10 mouse cellular contexts compared by ENCODE assay signal in genomic region chr7:140188391-140189328, GRCm38 (mm10). TPM values are rescaled to one million over a fixed set of nuclear protein-coding genes. Genes with fewer than 3 reads are reported as not detected.
DNase-seq lines count a peak whose midpoint lies in the region; ATAC-seq and TF ChIP-seq lines count a peak whose summit lies in the region.
"Had no signal": no experiment of that assay in that cellular context is flagged by ENCODE, and none has a peak within 500 bp of the region (broad histone marks: within the 10 kb centered on the region; RNA-seq: fewer than 3 reads in every experiment).

No protein-coding gene starts in this region.

- H3K36me3 ChIP-seq in midbrain, postnatal 0 days (ENCODE audit: insufficient read depth, low read length) = no peaks in the 10 kb centered on the region
- no peaks in the 10 kb centered on the region for H3K36me3 ChIP-seq in midbrain, embryonic 16.5 days (ENCODE audit: control insufficient read depth, insufficient read depth, low read length)
- no peaks in the 10 kb centered on the region for H3K36me3 ChIP-seq in stomach, postnatal 0 days (ENCODE audit: control insufficient read depth, insufficient read depth, low read length)
- H3K36me3 ChIP-seq: midbrain, embryonic 12.5 days had no signal

- H3K4me3 ChIP-seq in gastrocnemius, adult 2 months = no peak overlapping the region
- H3K4me3 ChIP-seq in midbrain, postnatal 0 days (ENCODE audit: low read depth, low read length) = no peak overlapping the region
- H3K4me3 ChIP-seq in midbrain, embryonic 16.5 days (ENCODE audit: low read depth, low read length) = no peak overlapping the region
- H3K4me3 ChIP-seq in stomach, postnatal 0 days (ENCODE audit: low read depth, low read length) = no peak overlapping the region
- H3K4me3 ChIP-seq: midbrain, embryonic 12.5 days had no signal

- no peaks in the 10 kb centered on the region for H3K9me3 ChIP-seq in midbrain, postnatal 0 days (ENCODE audit: low read length)
- H3K9me3 ChIP-seq in midbrain, embryonic 16.5 days (replicated peaks; ENCODE audit: control insufficient read depth, low read length, poor library complexity, severe bottlenecking) = no peaks in the 10 kb centered on the region
- H3K9me3 ChIP-seq in stomach, postnatal 0 days (ENCODE audit: control insufficient read depth, low read length) = no peaks in the 10 kb centered on the region
- H3K9me3 ChIP-seq: midbrain, embryonic 12.5 days had no signal

- no peak for TF ChIP-seq EP300 in stomach, postnatal 0 days (optimal IDR thresholded peaks at IDR 0.05)

- intact Hi-C loops in gastrocnemius, adult 2 months (cut with DNase I) = no loop called here
- intact Hi-C loops in heart, postnatal 25 days (cut with DNase I) = no loop called here

- peak; percentile 45; the same call in 1 of the 2 replicates for TF ChIP-seq CTCF in gastrocnemius, adult 2 months (IDR thresholded peaks at IDR 0.05)
- TF ChIP-seq CTCF in midbrain, postnatal 0 days (IDR thresholded peaks at IDR 0.05) = peak; percentile 62
- TF ChIP-seq CTCF in stomach, postnatal 0 days (IDR thresholded peaks at IDR 0.05; ENCODE audit: low read depth) = peak; percentile 63

- DNase-seq in gastrocnemius, adult 2 months = no peak
- DNase-seq in gastrocnemius, postnatal 4 days (ENCODE audit: low spot score in 2 of 2) = no peak
- peak; percentile 49 for DNase-seq in midbrain, postnatal 0 days (ENCODE audit: low spot score)
- DNase-seq in forelimb bud, embryonic 11.5 days (ENCODE audit: low read depth, low spot score) = peak; percentile 29
- DNase-seq in stomach, postnatal 0 days (ENCODE audit: low spot score) = no peak
- DNase-seq in heart, postnatal 25 days (ENCODE audit: low spot score) = no peak
- DNase-seq in spleen, adult 18-20 months = no peak
- DNase-seq: kidney, postnatal 14 days had no signal

- no peak for ATAC-seq in midbrain, postnatal 0 days (ENCODE audit: low FRiP score)
- ATAC-seq in midbrain, embryonic 16.5 days = no peak
- ATAC-seq in stomach, postnatal 0 days (ENCODE audit: low FRiP score, low TSS enrichment) = no peak

- no peaks in the 10 kb centered on the region for H3K4me1 ChIP-seq in midbrain, postnatal 0 days (ENCODE audit: insufficient read depth, low read length)
- H3K4me1 ChIP-seq in midbrain, embryonic 16.5 days (ENCODE audit: control insufficient read depth, insufficient read depth, low read length) = no peaks in the 10 kb centered on the region
- no peaks in the 10 kb centered on the region for H3K4me1 ChIP-seq in stomach, postnatal 0 days (replicated peaks; ENCODE audit: control insufficient read depth, insufficient read depth)
- H3K4me1 ChIP-seq: midbrain, embryonic 12.5 days had no signal

- WGBS in midbrain, postnatal 0 days = 64% methylated on average over 4 of the region's 4 CpGs
- 61% methylated on average over 4 of the region's 4 CpGs for WGBS in midbrain, embryonic 16.5 days
- 59% methylated on average over 4 of the region's 4 CpGs for whole genome bisulfite sequencing in stomach, postnatal 0 days

- no peaks in the 10 kb centered on the region for H3K27me3 ChIP-seq in midbrain, postnatal 0 days (ENCODE audit: insufficient read depth, low read length)
- no peaks in the 10 kb centered on the region for H3K27me3 ChIP-seq in midbrain, embryonic 16.5 days (ENCODE audit: control insufficient read depth, insufficient read depth, low read depth, low read length)
- H3K27me3 ChIP-seq in stomach, postnatal 0 days (ENCODE audit: control insufficient read depth, insufficient read depth, low read length) = no peaks in the 10 kb centered on the region
- H3K27me3 ChIP-seq: midbrain, embryonic 12.5 days had no signal

- H3K4me2 ChIP-seq in midbrain, postnatal 0 days (ENCODE audit: low read depth, low read length, poor library complexity, severe bottlenecking) = no peak overlapping the region
- H3K4me2 ChIP-seq in midbrain, embryonic 16.5 days (ENCODE audit: low read length) = no peak overlapping the region
- no peak overlapping the region for H3K4me2 ChIP-seq in stomach, postnatal 0 days (replicated peaks; ENCODE audit: low read depth)
- H3K4me2 ChIP-seq: midbrain, embryonic 12.5 days had no signal

- H3K27ac ChIP-seq in gastrocnemius, adult 2 months = no peak overlapping the region
- no peak overlapping the region for H3K27ac ChIP-seq in midbrain, postnatal 0 days (ENCODE audit: low read depth, low read length)
- H3K27ac ChIP-seq in midbrain, embryonic 16.5 days (ENCODE audit: low read length) = no peak overlapping the region
- H3K27ac ChIP-seq in stomach, postnatal 0 days (replicated peaks) = no peak overlapping the region
- H3K27ac ChIP-seq: midbrain, embryonic 12.5 days had no signal

- H3K9ac ChIP-seq in midbrain, postnatal 0 days (replicated peaks; ENCODE audit: low read length, poor library complexity, severe bottlenecking) = no peak overlapping the region
- H3K9ac ChIP-seq in midbrain, embryonic 16.5 days (ENCODE audit: low read depth, low read length) = no peak overlapping the region
- H3K9ac ChIP-seq in stomach, postnatal 0 days (ENCODE audit: low read length) = no peak overlapping the region
- H3K9ac ChIP-seq: midbrain, embryonic 12.5 days had no signal

RNA-seq across cellular contexts. Expression of gene Olfr523, which starts 15.6 kb away (rescaled TPM):
- not detected for total RNA-seq in gastrocnemius, adult 2 months (2021)
- not detected for total RNA-seq in gastrocnemius, postnatal 4 days (2021)
- total RNA-seq in midbrain, postnatal 0 days (2014; rRNA removed) = not detected in 2 replicates
- polyA plus RNA-seq in midbrain, postnatal 0 days (2015; fragmentation: Nextera tagmentation; extraction: Ambion mirVana) = 0.05 TPM in 1 of 2 replicates, not detected in the other
- not detected in 2 replicates for polyA plus RNA-seq in midbrain, embryonic 16.5 days (2015; fragmentation: Nextera tagmentation; extraction: Ambion mirVana)
- polyA plus RNA-seq in stomach, postnatal 0 days (2015; fragmentation: Nextera tagmentation; extraction: Ambion mirVana) = not detected in 2 replicates
- total RNA-seq in heart, postnatal 25 days (2021) = not detected
- polyA plus RNA-seq: midbrain, embryonic 12.5 days had no signal

RNA-seq across cellular contexts. Expression of gene Olfr524, which starts 17.1 kb away (rescaled TPM):
- total RNA-seq in gastrocnemius, adult 2 months (2021) = not detected
- total RNA-seq in gastrocnemius, postnatal 4 days (2021) = not detected
- total RNA-seq in midbrain, postnatal 0 days (2014; rRNA removed) = not detected in 2 replicates
- polyA plus RNA-seq in midbrain, postnatal 0 days (2015; fragmentation: Nextera tagmentation; extraction: Ambion mirVana) = not detected in 2 replicates
- polyA plus RNA-seq in midbrain, embryonic 16.5 days (2015; fragmentation: Nextera tagmentation; extraction: Ambion mirVana) = not detected in 2 replicates
- not detected in 2 replicates for polyA plus RNA-seq in stomach, postnatal 0 days (2015; fragmentation: Nextera tagmentation; extraction: Ambion mirVana)
- not detected for total RNA-seq in heart, postnatal 25 days (2021)
- polyA plus RNA-seq: midbrain, embryonic 12.5 days had no signal

RNA-seq across cellular contexts. Expression of gene Olfr522, which starts 24.1 kb away (rescaled TPM):
- total RNA-seq in gastrocnemius, adult 2 months (2021) = not detected
- total RNA-seq in gastrocnemius, postnatal 4 days (2021) = not detected
- total RNA-seq in midbrain, postnatal 0 days (2014; rRNA removed) = not detected in 2 replicates
- not detected in 2 replicates for polyA plus RNA-seq in midbrain, postnatal 0 days (2015; fragmentation: Nextera tagmentation; extraction: Ambion mirVana)
- not detected in 2 replicates for polyA plus RNA-seq in midbrain, embryonic 16.5 days (2015; fragmentation: Nextera tagmentation; extraction: Ambion mirVana)
- polyA plus RNA-seq in stomach, postnatal 0 days (2015; fragmentation: Nextera tagmentation; extraction: Ambion mirVana) = not detected in 2 replicates
- total RNA-seq in heart, postnatal 25 days (2021) = not detected
- polyA plus RNA-seq: midbrain, embryonic 12.5 days had no signal

RNA-seq across cellular contexts. Expression of gene Cd163l1, which starts 29.4 kb away (rescaled TPM):
- not detected for total RNA-seq in gastrocnemius, adult 2 months (2021)
- under 1 TPM in 1 of 2 experiments, not detected in 1; 0.16 TPM for total RNA-seq in gastrocnemius, postnatal 4 days (2021)
- not detected in 2 replicates for total RNA-seq in midbrain, postnatal 0 days (2014; rRNA removed)
- polyA plus RNA-seq in midbrain, postnatal 0 days (2015; fragmentation: Nextera tagmentation; extraction: Ambion mirVana) = not detected in 2 replicates
- polyA plus RNA-seq in midbrain, embryonic 16.5 days (2015; fragmentation: Nextera tagmentation; extraction: Ambion mirVana) = not detected in 2 replicates
- polyA plus RNA-seq in stomach, postnatal 0 days (2015; fragmentation: Nextera tagmentation; extraction: Ambion mirVana) = 0.11 TPM in 2 replicates
- not detected for total RNA-seq in heart, postnatal 25 days (2021)
- polyA plus RNA-seq: midbrain, embryonic 12.5 days had no signal

RNA-seq across cellular contexts. Expression of gene Sprn, which starts 34.0 kb away (rescaled TPM):
- total RNA-seq in gastrocnemius, adult 2 months (2021) = under 1 TPM; 0.13 to 0.50 TPM
- total RNA-seq in gastrocnemius, postnatal 4 days (2021) = under 1 TPM; 0.29 to 0.42 TPM
- total RNA-seq in midbrain, postnatal 0 days (2014; rRNA removed) = 63.9 and 70.5 TPM in 2 replicates
- 34.9 and 38.3 TPM in 2 replicates for polyA plus RNA-seq in midbrain, postnatal 0 days (2015; fragmentation: Nextera tagmentation; extraction: Ambion mirVana)
- 26.7 and 29.2 TPM in 2 replicates for polyA plus RNA-seq in midbrain, embryonic 16.5 days (2015; fragmentation: Nextera tagmentation; extraction: Ambion mirVana)
- polyA plus RNA-seq in stomach, postnatal 0 days (2015; fragmentation: Nextera tagmentation; extraction: Ambion mirVana) = 0.90 and 1.1 TPM in 2 replicates
- total RNA-seq in heart, postnatal 25 days (2021) = under 1 TPM; 0.36 to 0.84 TPM

Comparison
In these comparisons a context has a peak if more than half of its experiments do, and no peak if none do; other contexts are left out.
1. DNase-seq: peak in midbrain, postnatal 0 days (single experiment) and forelimb bud, embryonic 11.5 days (single experiment); none in gastrocnemius, adult 2 months (single experiment), gastrocnemius, postnatal 4 days (0 of 2), stomach, postnatal 0 days (single experiment), heart, postnatal 25 days (single experiment) and spleen, adult 18-20 months (0 of 2).
2. Peak in every context shown above with its lines, with median percentiles within 50 percentile points of each other: CTCF ChIP-seq.